Mouse (Mus musculus) lung, postnatal 0 days (tissue): ENCODE results near the gene Polrmt. TPM values are rescaled to one million over a fixed set of nuclear protein-coding genes. Genes with fewer than 3 reads are reported as not detected.

ENCODE experiments used
- ATAC-seq: fragments of 200-750 bp; cut with Nextera tagmentation; 2 replicates; pipeline ENCODE4 v1.8.0; 2017; ENCODE audit warnings: moderate library complexity
- DNase-seq: peaks from one replicate; pipeline ENCODE4 v3.0.0-alpha.2; 2016; ENCODE audit warnings: low spot score
- H3K27ac ChIP-seq: fragments of 300-500 bp; sonication (generic); 2 replicates; pipeline ENCODE4 v1.5.1; 2014; ENCODE audit warnings: antibody characterized with exemption, mild to moderate bottlenecking, low read length, mixed read lengths
- H3K27me3 ChIP-seq: fragments of 300-500 bp; sonication (generic); replicated peaks from 2 replicates; pipeline ENCODE4 v1.6.1; 2014; ENCODE audit warnings: low read length, mixed read lengths; ENCODE audit not compliant: insufficient read depth
- H3K36me3 ChIP-seq: fragments of 300-500 bp; sonication (generic); 2 replicates; pipeline ENCODE4 v1.6.1; 2014; ENCODE audit warnings: low read length, mixed read lengths; ENCODE audit not compliant: insufficient read depth
- H3K4me1 ChIP-seq: fragments of 300-500 bp; sonication (generic); 2 replicates; pipeline ENCODE4 v1.6.1; 2014; ENCODE audit warnings: antibody characterized with exemption, low read depth, low read length, mixed read lengths; ENCODE audit not compliant: insufficient read depth
- H3K4me2 ChIP-seq: fragments of 300-500 bp; sonication (generic); replicated peaks from 2 replicates; pipeline ENCODE4 v1.6.1; 2014; ENCODE audit warnings: low read depth, mild to moderate bottlenecking, low read length, moderate library complexity, mixed read lengths
- H3K4me3 ChIP-seq: fragments of 300-500 bp; sonication (generic); 2 replicates; pipeline ENCODE4 v1.5.1; 2014; ENCODE audit warnings: low read depth, low read length
- H3K9ac ChIP-seq: fragments of 300-500 bp; sonication (generic); replicated peaks from 2 replicates; pipeline ENCODE4 v1.6.1; 2014; ENCODE audit warnings: low read depth, mild to moderate bottlenecking
- H3K9me3 ChIP-seq: fragments of 300-500 bp; sonication (generic); 2 replicates; pipeline ENCODE4 v1.6.1; 2016; ENCODE audit warnings: low read length, mixed read lengths
- CTCF ChIP-seq: IDR thresholded peaks from 2 replicates; pipeline ENCODE4 v1.5.1; 2016; ENCODE audit warnings: antibody characterized with exemption, mild to moderate bottlenecking
- EP300 ChIP-seq: IDR thresholded peaks from 2 replicates; pipeline ENCODE4 v1.6.1; 2016; ENCODE audit warnings: antibody characterized with exemption, mild to moderate bottlenecking, control low read depth
- WGBS: fragments of 180-500 bp; shearing (Covaris S2); extraction: QIAGEN DNeasy Blood & Tissue Kit; methylation state at CpG from one replicate; pipeline ENCODE4 v1.1.7; 2014; 5-methylcytosine and 5-hydroxymethylcytosine counted together
- polyA plus RNA-seq: library from polyadenylated mRNA; unstranded; fragments of >200 nt; fragmentation: Nextera tagmentation; extraction: Ambion mirVana; gene quantifications from 2 replicates; pipeline ENCODE4 v1.2.1, GENCODE M21; 2015

Gene Polrmt
- polyA plus RNA-seq, 1 experiment from 2014 or later, result 22.4 TPM

DNA sequence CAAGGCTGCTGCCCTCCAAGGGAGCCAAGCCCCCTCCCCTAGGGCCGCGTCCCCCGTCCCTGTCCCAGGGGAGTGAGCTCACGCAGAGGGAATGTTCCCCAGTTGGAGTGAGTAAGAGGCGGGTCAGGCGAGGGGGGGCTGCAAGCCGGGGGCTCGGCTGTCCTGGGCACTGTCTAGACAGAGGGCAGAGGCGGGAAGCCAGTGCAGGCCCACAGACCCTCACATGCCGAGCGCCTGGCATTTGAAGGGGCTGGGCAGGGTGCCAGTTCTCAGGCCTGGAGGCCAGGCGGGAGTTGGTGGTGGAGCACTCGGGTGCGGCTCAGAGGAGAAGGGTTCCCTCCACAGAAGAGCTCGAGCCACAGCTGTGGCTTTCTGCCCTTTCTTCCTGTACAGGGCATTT, 31.6 kb upstream of the Polrmt start:
- WGBS, result 2% methylated on average over 15 of the region's 15 CpGs
- Histone ChIP-seq H3K9me3 (no peaks in the 10 kb centered on the region), H3K27me3 (no peaks in the 10 kb centered on the region), H3K9ac (no peak overlapping the region), H3K4me2 (peak overlapping the region; percentile 58), H3K4me3 (peak overlapping the region; percentile 40; the same call in 1 of the 2 replicates), H3K4me1 (peaks cover 17% of the 10 kb centered on the region; the same call in 1 of the 2 replicates), H3K36me3 (no peaks in the 10 kb centered on the region; the same call in 1 of the 2 replicates), H3K27ac (peak overlapping the region; percentile 60)
- DNase-seq, result peak; percentile 72
- TF ChIP-seq CTCF (no peak), EP300 (0 out of 2 replicates have a peak, but pooled peaks have one; percentile 29)
- peak; percentile 20 for ATAC-seq

DNA sequence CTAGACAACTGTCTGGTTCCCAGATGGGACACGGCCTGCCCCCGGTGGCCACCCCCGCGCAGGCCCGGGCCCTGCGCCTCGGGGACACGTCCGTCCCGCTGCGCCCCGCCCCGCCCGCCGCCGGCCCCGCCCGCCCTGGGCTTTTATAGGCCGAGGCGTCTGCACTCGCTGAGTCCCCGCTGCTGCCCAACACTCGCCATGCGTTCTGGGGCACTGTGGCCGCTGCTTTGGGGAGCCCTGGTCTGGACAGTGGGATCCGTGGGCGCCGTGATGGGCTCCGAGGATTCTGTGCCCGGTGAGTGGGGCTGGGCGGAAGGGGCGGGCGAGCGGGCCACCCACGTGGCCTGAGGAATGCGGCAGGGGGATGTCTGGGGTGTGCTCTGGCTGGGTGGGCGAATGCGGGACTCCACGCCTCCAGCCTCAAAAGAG, 30.7 kb upstream of the Polrmt start, which contains the start of gene Fstl3:
Gene Fstl3, plus strand, starts transcription at position 170 of the 429 bp plus-strand sequence.
- Histone ChIP-seq H3K4me1 (peaks cover 17% of the 10 kb centered on the region; the same call in 1 of the 2 replicates), H3K27ac (peak within 1 kb of the TSS; percentile 60), H3K9me3 (no peaks in the 10 kb centered on the region), H3K27me3 (no peaks in the 10 kb centered on the region), H3K4me3 (peak within 1 kb of the TSS; percentile 40), H3K9ac (peak within 1 kb of the TSS; percentile 27; the same call in 1 of the 2 replicates), H3K36me3 (no peaks in the 10 kb centered on the region; the same call in 1 of the 2 replicates), H3K4me2 (peak within 1 kb of the TSS; percentile 58)
- ATAC-seq (no peak), DNase-seq (no peak)
- TF ChIP-seq CTCF (no peak), EP300 (no peak)
- 3% methylated on average over 39 of the region's 39 CpGs for WGBS

DNA sequence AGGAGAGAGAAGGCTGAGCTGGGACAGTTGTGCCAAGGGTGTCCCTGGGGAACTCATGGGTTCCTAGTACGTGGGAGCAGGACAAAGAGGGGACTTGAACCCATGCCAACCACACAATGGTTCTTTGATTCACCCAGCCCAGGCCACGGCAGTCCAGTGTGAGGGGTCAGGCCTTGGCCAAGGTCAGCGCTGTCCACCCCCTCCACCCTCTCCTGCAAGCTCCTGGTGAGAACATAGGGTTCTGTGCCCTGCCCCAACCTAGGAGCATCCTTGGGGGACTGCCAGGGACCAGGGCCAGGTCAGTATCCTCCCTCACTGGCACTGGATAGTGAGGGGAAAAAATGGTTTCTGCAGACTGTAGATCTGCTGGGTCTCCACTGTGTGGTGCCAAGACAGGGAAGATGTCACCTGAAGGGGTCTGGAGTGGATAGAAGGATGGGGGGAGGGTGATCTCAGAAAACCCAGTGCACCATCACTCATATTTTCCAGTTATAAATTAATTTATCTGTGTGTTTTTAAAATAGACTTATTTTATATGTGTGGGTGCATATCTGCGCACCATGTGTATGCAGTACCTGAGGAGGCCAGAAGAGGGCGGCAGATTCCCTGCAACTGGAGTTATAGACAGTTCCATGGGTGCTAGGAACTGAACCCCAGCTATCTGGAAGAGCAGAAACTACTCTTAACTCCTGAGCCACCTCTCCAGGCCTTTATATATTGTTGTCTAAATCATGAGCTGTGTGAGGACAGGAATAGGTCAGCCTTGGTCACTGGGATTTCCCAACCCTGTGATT, 28.3 kb upstream of the Polrmt start:
- DNase-seq (no peak), ATAC-seq (no peak)
- TF ChIP-seq CTCF (peak; percentile 47), EP300 (no peak)
- Histone ChIP-seq H3K4me3 (no peak overlapping the region), H3K9ac (no peak overlapping the region), H3K27me3 (no peaks in the 10 kb centered on the region), H3K36me3 (no peaks in the 10 kb centered on the region), H3K4me1 (0 out of 2 replicates have a peak, but pooled peaks cover 13% of the 10 kb centered on the region), H3K9me3 (no peaks in the 10 kb centered on the region), H3K27ac (no peak overlapping the region), H3K4me2 (no peak overlapping the region)
- WGBS, result 63% methylated on average over 5 of the region's 5 CpGs

DNA sequence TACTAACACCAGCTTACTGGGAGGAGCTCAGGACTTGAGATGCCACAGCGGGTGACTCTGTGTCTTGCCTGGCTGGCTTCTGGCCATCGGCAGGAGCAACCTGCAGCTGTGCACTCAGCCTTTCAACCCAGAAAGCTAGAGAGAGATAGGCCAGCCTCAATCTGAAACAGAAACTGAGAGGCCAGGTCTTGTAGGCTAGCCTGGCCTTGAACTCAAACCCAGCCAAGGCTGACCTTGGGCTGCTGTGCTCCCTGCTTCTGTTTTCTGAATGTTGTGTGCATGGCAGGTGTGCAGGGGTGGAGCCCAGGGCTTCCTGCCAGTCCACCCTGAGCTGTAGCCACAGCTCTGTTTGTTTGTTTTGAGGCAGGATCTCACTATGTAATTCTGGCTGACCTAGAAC, 26.8 kb upstream of the Polrmt start:
- H3K27me3 ChIP-seq, result no peaks in the 10 kb centered on the region
- no peak for DNase-seq
- 0 out of 2 replicates have a peak, but pooled peaks cover 8% of the 10 kb centered on the region for H3K4me1 ChIP-seq
- no peak overlapping the region for H3K27ac ChIP-seq
- no peaks in the 10 kb centered on the region for H3K36me3 ChIP-seq
- no peak overlapping the region for H3K9ac ChIP-seq
- ATAC-seq, result no peak
- TF ChIP-seq CTCF (no peak), EP300 (no peak)
- H3K4me3 ChIP-seq, result no peak overlapping the region
- WGBS, result 79% methylated on average over 2 of the region's 2 CpGs
- H3K9me3 ChIP-seq, result no peaks in the 10 kb centered on the region
- no peak overlapping the region for H3K4me2 ChIP-seq

- 88% methylated on average over 3 of the region's 3 CpGs for WGBS
- Histone ChIP-seq H3K4me2 (no peak overlapping the region), H3K27me3 (no peaks in the 10 kb centered on the region), H3K4me1 (0 out of 2 replicates have a peak, but pooled peaks cover 1% of the 10 kb centered on the region), H3K36me3 (no peaks in the 10 kb centered on the region), H3K4me3 (no peak overlapping the region), H3K27ac (no peak overlapping the region), H3K9ac (no peak overlapping the region), H3K9me3 (no peaks in the 10 kb centered on the region)
- ATAC-seq, result no peak
- DNase-seq, result no peak
- peak; percentile 33; the same call in 1 of the 2 replicates for TF ChIP-seq CTCF
- TF ChIP-seq EP300, result no peak
Observed at GRCm38 (mm10) chr10:79772320-79772719, 25.9 kb upstream of the Polrmt start.

DNA sequence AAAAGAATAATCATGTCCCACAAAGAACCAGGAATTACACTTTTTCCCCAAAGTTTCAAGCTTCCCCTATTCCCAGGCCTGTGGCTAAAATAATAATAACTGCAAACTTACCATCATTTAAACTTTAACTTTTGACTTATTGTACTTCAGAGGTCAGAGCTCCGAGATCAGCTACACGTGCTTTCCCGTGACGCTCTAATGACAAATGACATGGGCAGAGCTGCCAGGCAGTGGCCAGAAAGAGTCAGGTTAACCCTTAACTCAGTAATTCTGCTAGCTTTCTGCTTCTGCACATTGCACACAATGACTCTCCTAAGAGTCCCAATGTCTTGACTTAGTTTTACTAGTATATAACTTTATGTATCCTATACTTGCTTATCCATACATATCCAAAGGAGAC, 22.9 kb upstream of the Polrmt start:
- H3K4me1 ChIP-seq, result peaks cover 8% of the 10 kb centered on the region
- no peak overlapping the region for H3K4me3 ChIP-seq
- no peaks in the 10 kb centered on the region for H3K27me3 ChIP-seq
- 27% methylated on average over 4 of the region's 4 CpGs for WGBS
- no peak overlapping the region for H3K27ac ChIP-seq
- ATAC-seq (no peak), DNase-seq (no peak)
- no peaks in the 10 kb centered on the region for H3K9me3 ChIP-seq
- no peak overlapping the region for H3K9ac ChIP-seq
- TF ChIP-seq CTCF (no peak), EP300 (no peak)
- H3K4me2 ChIP-seq, result no peak overlapping the region
- H3K36me3 ChIP-seq, result no peaks in the 10 kb centered on the region
